Mouse (Mus musculus): ENCODE results near the gene Asxl1. TPM values are rescaled to one million over a fixed set of nuclear protein-coding genes. Genes with fewer than 3 reads are reported as not detected.
A peak's percentile ranks its signal among the peaks of the same experiment; 100 is the strongest.

Asxl1 gene
- polyA plus RNA-seq, 1 experiment from 2014 or later, result 6.4 TPM

- 92% methylated on average over 10 of the region's 10 CpGs for whole genome bisulfite sequencing
- no peak overlapping the region for H3K9ac ChIP-seq (ENCODE audit: low read length)
- no peaks in the 10 kb centered on the region for H3K4me1 ChIP-seq (ENCODE audit: control insufficient read depth, insufficient read depth, low read length)
- ATAC-seq (ENCODE audit: insufficient read depth, low FRiP score), result no peak
- no peaks in the 10 kb centered on the region for H3K27me3 ChIP-seq (ENCODE audit: control insufficient read depth, insufficient read depth, low read length)
- peaks cover 41% of the 10 kb centered on the region for H3K36me3 ChIP-seq (ENCODE audit: control insufficient read depth, insufficient read depth, low read length)
- H3K4me2 ChIP-seq (ENCODE audit: low read depth, low read length), result no peak overlapping the region
- H3K9me3 ChIP-seq (replicated peaks; ENCODE audit: control insufficient read depth, low read length), result peaks cover 5% of the 10 kb centered on the region; the same call in 1 of the 2 replicates
- H3K4me3 ChIP-seq (replicated peaks; ENCODE audit: low read length), result no peak overlapping the region
- H3K27ac ChIP-seq (ENCODE audit: low read length), result no peak overlapping the region
Measured at GRCm38 (mm10) chr2:153393045-153393444, 47.4 kb downstream of the Asxl1 start.

GRCm38 (mm10) chr2:153397790-153398515, 52.3 kb downstream of the Asxl1 start:
- no peak overlapping the region for H3K4me3 ChIP-seq (replicated peaks; ENCODE audit: low read length)
- H3K9me3 ChIP-seq (replicated peaks; ENCODE audit: control insufficient read depth, low read length), result peaks cover 5% of the 10 kb centered on the region; the same call in 1 of the 2 replicates
- H3K4me2 ChIP-seq (ENCODE audit: low read depth, low read length), result no peak overlapping the region
- no peak overlapping the region for H3K27ac ChIP-seq (ENCODE audit: low read length)
- no peaks in the 10 kb centered on the region for H3K4me1 ChIP-seq (ENCODE audit: control insufficient read depth, insufficient read depth, low read length)
- WGBS, result 89% methylated on average over 11 of the region's 11 CpGs
- H3K27me3 ChIP-seq (ENCODE audit: control insufficient read depth, insufficient read depth, low read length), result no peaks in the 10 kb centered on the region
- H3K36me3 ChIP-seq (ENCODE audit: control insufficient read depth, insufficient read depth, low read length), result peaks cover 60% of the 10 kb centered on the region
- no peak overlapping the region for H3K9ac ChIP-seq (ENCODE audit: low read length)
- ATAC-seq (ENCODE audit: insufficient read depth, low FRiP score), result no peak

GRCm38 (mm10) chr2:153399166-153399565, 53.5 kb downstream of the Asxl1 start:
- Histone ChIP-seq H3K9ac (ENCODE audit: low read length) (no peak overlapping the region), H3K9me3 (replicated peaks; ENCODE audit: control insufficient read depth, low read length) (peaks cover 5% of the 10 kb centered on the region; the same call in 1 of the 2 replicates), H3K36me3 (ENCODE audit: control insufficient read depth, insufficient read depth, low read length) (peaks cover 48% of the 10 kb centered on the region), H3K4me1 (ENCODE audit: control insufficient read depth, insufficient read depth, low read length) (no peaks in the 10 kb centered on the region), H3K27me3 (ENCODE audit: control insufficient read depth, insufficient read depth, low read length) (no peaks in the 10 kb centered on the region), H3K27ac (ENCODE audit: low read length) (no peak overlapping the region), H3K4me2 (ENCODE audit: low read depth, low read length) (no peak overlapping the region), H3K4me3 (replicated peaks; ENCODE audit: low read length) (no peak overlapping the region)
- ATAC-seq (ENCODE audit: insufficient read depth, low FRiP score), result no peak
- 86% methylated on average over 15 of the region's 15 CpGs for WGBS

- H3K27me3 ChIP-seq (ENCODE audit: control insufficient read depth, insufficient read depth, low read length), result no peaks in the 10 kb centered on the region
- H3K9me3 ChIP-seq (replicated peaks; ENCODE audit: control insufficient read depth, low read length), result no peaks in the 10 kb centered on the region
- WGBS, result 88% methylated on average over 3 of the region's 3 CpGs
- peaks cover 21% of the 10 kb centered on the region for H3K36me3 ChIP-seq (ENCODE audit: control insufficient read depth, insufficient read depth, low read length)
- no peak overlapping the region for H3K4me2 ChIP-seq (ENCODE audit: low read depth, low read length)
- H3K4me3 ChIP-seq (replicated peaks; ENCODE audit: low read length), result no peak overlapping the region
- no peak overlapping the region for H3K9ac ChIP-seq (ENCODE audit: low read length)
- no peak for ATAC-seq (ENCODE audit: insufficient read depth, low FRiP score)
- no peaks in the 10 kb centered on the region for H3K4me1 ChIP-seq (ENCODE audit: control insufficient read depth, insufficient read depth, low read length)
- 0 out of 2 replicates have a peak overlapping the region, but pooled peaks have one; percentile 36 for H3K27ac ChIP-seq (ENCODE audit: low read length)
Measured at GRCm38 (mm10) chr2:153404062-153404461, 58.4 kb downstream of the Asxl1 start.

- 63% methylated on average over 3 of the region's 3 CpGs for WGBS
- Histone ChIP-seq H3K4me3 (replicated peaks; ENCODE audit: low read length) (no peak overlapping the region), H3K27ac (ENCODE audit: low read length) (0 out of 2 replicates have a peak overlapping the region, but pooled peaks have one; percentile 36), H3K4me1 (ENCODE audit: control insufficient read depth, insufficient read depth, low read length) (no peaks in the 10 kb centered on the region), H3K9me3 (replicated peaks; ENCODE audit: control insufficient read depth, low read length) (no peaks in the 10 kb centered on the region), H3K9ac (ENCODE audit: low read length) (no peak overlapping the region), H3K4me2 (ENCODE audit: low read depth, low read length) (no peak overlapping the region), H3K27me3 (ENCODE audit: control insufficient read depth, insufficient read depth, low read length) (no peaks in the 10 kb centered on the region), H3K36me3 (ENCODE audit: control insufficient read depth, insufficient read depth, low read length) (peaks cover 13% of the 10 kb centered on the region)
- ATAC-seq (ENCODE audit: insufficient read depth, low FRiP score), result peak; percentile 66; the same call in 1 of the 2 replicates
Measured at GRCm38 (mm10) chr2:153404882-153405281, 59.3 kb downstream of the Asxl1 start.

- Histone ChIP-seq H3K4me3 (replicated peaks; ENCODE audit: low read length) (no peak overlapping the region), H3K36me3 (ENCODE audit: control insufficient read depth, insufficient read depth, low read length) (no peaks in the 10 kb centered on the region; the same call in none of the 2 replicates), H3K27ac (ENCODE audit: low read length) (no peak overlapping the region), H3K9me3 (replicated peaks; ENCODE audit: control insufficient read depth, low read length) (no peaks in the 10 kb centered on the region), H3K4me2 (ENCODE audit: low read depth, low read length) (no peak overlapping the region), H3K27me3 (ENCODE audit: control insufficient read depth, insufficient read depth, low read length) (no peaks in the 10 kb centered on the region), H3K4me1 (ENCODE audit: control insufficient read depth, insufficient read depth, low read length) (peaks cover 4% of the 10 kb centered on the region; the same call in 1 of the 2 replicates), H3K9ac (ENCODE audit: low read length) (no peak overlapping the region)
- ATAC-seq (ENCODE audit: insufficient read depth, low FRiP score), result no peak
- 80% methylated on average over 6 of the region's 6 CpGs for WGBS
Measured at GRCm38 (mm10) chr2:153406882-153407281, 61.3 kb downstream of the Asxl1 start.

- Histone ChIP-seq H3K27ac (ENCODE audit: low read length) (no peak overlapping the region), H3K4me3 (replicated peaks; ENCODE audit: low read length) (no peak overlapping the region), H3K27me3 (ENCODE audit: control insufficient read depth, insufficient read depth, low read length) (no peaks in the 10 kb centered on the region), H3K4me1 (ENCODE audit: control insufficient read depth, insufficient read depth, low read length) (peaks cover 4% of the 10 kb centered on the region; the same call in 1 of the 2 replicates), H3K36me3 (ENCODE audit: control insufficient read depth, insufficient read depth, low read length) (no peaks in the 10 kb centered on the region), H3K4me2 (ENCODE audit: low read depth, low read length) (no peak overlapping the region), H3K9me3 (replicated peaks; ENCODE audit: control insufficient read depth, low read length) (no peaks in the 10 kb centered on the region), H3K9ac (ENCODE audit: low read length) (no peak overlapping the region)
- no peak for ATAC-seq (ENCODE audit: insufficient read depth, low FRiP score)
- WGBS, result 73% methylated on average over 3 of the region's 3 CpGs
Measured at GRCm38 (mm10) chr2:153408971-153409370, 63.3 kb downstream of the Asxl1 start.

GRCm38 (mm10) chr2:153411557-153411956, 65.9 kb downstream of the Asxl1 start:
- Histone ChIP-seq H3K9ac (ENCODE audit: low read length) (no peak overlapping the region), H3K36me3 (ENCODE audit: control insufficient read depth, insufficient read depth, low read length) (0 out of 2 replicates have a peak, but pooled peaks cover 2% of the 10 kb centered on the region), H3K4me1 (ENCODE audit: control insufficient read depth, insufficient read depth, low read length) (peaks cover 4% of the 10 kb centered on the region; the same call in 1 of the 2 replicates), H3K4me2 (ENCODE audit: low read depth, low read length) (no peak overlapping the region), H3K27me3 (ENCODE audit: control insufficient read depth, insufficient read depth, low read length) (no peaks in the 10 kb centered on the region), H3K27ac (ENCODE audit: low read length) (no peak overlapping the region), H3K9me3 (replicated peaks; ENCODE audit: control insufficient read depth, low read length) (no peaks in the 10 kb centered on the region), H3K4me3 (replicated peaks; ENCODE audit: low read length) (no peak overlapping the region)
- ATAC-seq (ENCODE audit: insufficient read depth, low FRiP score), result no peak
- WGBS, result 70% methylated on average over 9 of the region's 9 CpGs

- Histone ChIP-seq H3K27ac (ENCODE audit: low read length) (no peak overlapping the region), H3K4me3 (replicated peaks; ENCODE audit: low read length) (no peak overlapping the region), H3K4me1 (ENCODE audit: control insufficient read depth, insufficient read depth, low read length) (peaks cover 4% of the 10 kb centered on the region; the same call in 1 of the 2 replicates), H3K4me2 (ENCODE audit: low read depth, low read length) (no peak overlapping the region), H3K36me3 (ENCODE audit: control insufficient read depth, insufficient read depth, low read length) (peaks cover 7% of the 10 kb centered on the region; the same call in 1 of the 2 replicates), H3K9ac (ENCODE audit: low read length) (no peak overlapping the region), H3K27me3 (ENCODE audit: control insufficient read depth, insufficient read depth, low read length) (no peaks in the 10 kb centered on the region), H3K9me3 (replicated peaks; ENCODE audit: control insufficient read depth, low read length) (no peaks in the 10 kb centered on the region)
- 60% methylated on average over 6 of the region's 6 CpGs for WGBS
- ATAC-seq (ENCODE audit: insufficient read depth, low FRiP score), result no peak
Measured at GRCm38 (mm10) chr2:153412563-153412962, 66.9 kb downstream of the Asxl1 start.

Data from stomach, embryonic 16.5 days (tissue).